Mouse (Mus musculus): ENCODE results near the gene Ydjc. TPM values are rescaled to one million over a fixed set of nuclear protein-coding genes. Genes with fewer than 3 reads are reported as not detected.

Gene Ydjc
- polyA plus RNA-seq, 2 experiments = 11.8 to 14.1 TPM

DNA sequence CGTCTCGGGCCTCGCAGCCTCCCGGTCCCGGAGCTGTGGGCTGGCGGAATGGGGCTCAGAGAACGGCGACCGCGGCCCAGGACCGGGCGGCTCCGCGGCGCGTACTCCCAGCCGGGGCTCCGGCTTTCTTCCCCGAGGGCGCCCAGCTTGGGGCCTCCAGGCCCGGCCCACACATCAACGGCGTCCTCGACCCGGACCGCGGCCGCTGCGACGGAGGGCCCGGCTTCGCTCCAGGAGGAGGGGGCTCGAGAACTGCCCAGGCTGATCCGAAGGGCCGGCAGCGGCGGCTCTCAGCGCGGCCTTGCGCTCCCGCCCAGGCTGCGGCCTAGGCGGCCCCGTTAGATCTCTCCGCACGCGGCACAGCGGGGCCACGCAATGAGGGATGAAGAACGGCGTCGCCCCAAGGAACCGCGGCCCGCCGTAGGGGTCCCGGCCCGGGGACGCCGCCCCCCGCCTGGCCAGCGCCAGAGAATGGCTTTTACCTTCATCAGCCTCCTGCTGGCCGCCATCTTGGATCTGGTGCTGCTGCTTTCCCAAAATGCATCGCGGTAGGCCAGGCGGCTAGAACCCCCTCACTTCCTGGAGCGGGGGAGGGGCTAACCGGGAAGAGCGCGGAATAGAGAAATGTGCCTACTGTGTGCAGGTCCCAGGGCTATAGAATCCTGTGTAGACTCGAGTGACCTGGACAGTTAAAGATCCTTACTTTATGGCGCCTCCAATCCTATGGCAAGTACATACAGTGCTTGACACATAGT is 56.7 kb downstream of the Ydjc start:
- WGBS = under 1% methylated on average over 47 of the region's 72 CpGs
- peak overlapping the region; percentile 82 for H3K27ac ChIP-seq (replicated peaks; ENCODE audit: low read depth, low read length)
- ATAC-seq (ENCODE audit: low FRiP score, low read depth) (peak; percentile 90), DNase-seq (ENCODE audit: low spot score) (peak; percentile 86)
- peak overlapping the region; percentile 100 for H3K9ac ChIP-seq (ENCODE audit: low read depth, low read length, severe bottlenecking)
- TF ChIP-seq POLR2A (IDR thresholded peaks at IDR 0.05; ENCODE audit: borderline replicate concordance, extremely low read depth, insufficient read depth, insufficient read length) = peak; percentile 48; the same call in 1 of the 2 replicates
- peaks cover 9% of the 10 kb centered on the region; the same call in 1 of the 2 replicates for H3K36me3 ChIP-seq (ENCODE audit: control insufficient read depth, insufficient read depth, low read length)
- no peaks in the 10 kb centered on the region for H3K27me3 ChIP-seq (ENCODE audit: control insufficient read depth, insufficient read depth, low read length)
- no peaks in the 10 kb centered on the region for H3K9me3 ChIP-seq (ENCODE audit: control insufficient read depth, low read length)
- peak overlapping the region; percentile 100 for H3K4me3 ChIP-seq (replicated peaks; ENCODE audit: low read length)
- H3K4me1 ChIP-seq (ENCODE audit: control insufficient read depth, insufficient read depth, low read length) = peaks cover 10% of the 10 kb centered on the region; the same call in 1 of the 2 replicates
- H3K4me2 ChIP-seq (replicated peaks; ENCODE audit: low read depth, low read length, severe bottlenecking) = peak overlapping the region; percentile 58

DNA sequence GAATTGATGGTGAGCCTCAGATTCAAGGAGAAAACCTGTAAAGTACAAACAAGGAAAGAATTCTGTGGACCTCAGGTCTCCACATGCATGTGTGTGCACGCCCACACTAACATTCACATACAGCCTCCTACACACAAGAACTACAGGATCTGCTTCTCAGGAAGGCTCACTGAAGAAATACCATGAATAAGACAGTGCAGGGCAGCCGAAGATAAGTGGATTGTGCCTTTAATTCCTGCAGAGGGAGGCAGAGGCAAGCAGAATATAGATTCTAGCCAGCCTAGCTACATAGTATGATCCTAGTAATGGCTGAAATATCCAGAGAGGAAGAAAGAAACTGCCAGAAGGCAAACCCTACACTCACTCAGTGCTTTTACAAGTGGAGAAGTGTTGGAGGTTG is 57.6 kb downstream of the Ydjc start:
- 0 out of 2 replicates have a peak overlapping the region, but pooled peaks have one; percentile 100 for H3K4me3 ChIP-seq (replicated peaks; ENCODE audit: low read length)
- H3K9me3 ChIP-seq (ENCODE audit: control insufficient read depth, low read length) = no peaks in the 10 kb centered on the region
- peaks cover 8% of the 10 kb centered on the region; the same call in 1 of the 2 replicates for H3K4me1 ChIP-seq (ENCODE audit: control insufficient read depth, insufficient read depth, low read length)
- ATAC-seq (ENCODE audit: low FRiP score, low read depth) (no peak), DNase-seq (ENCODE audit: low spot score) (peak; percentile 49)
- H3K27ac ChIP-seq (replicated peaks; ENCODE audit: low read depth, low read length) = no peak overlapping the region
- no peaks in the 10 kb centered on the region for H3K27me3 ChIP-seq (ENCODE audit: control insufficient read depth, insufficient read depth, low read length)
- WGBS = 58% methylated on average over 2 of the region's 2 CpGs
- peak overlapping the region; percentile 58; the same call in 1 of the 2 replicates for H3K4me2 ChIP-seq (replicated peaks; ENCODE audit: low read depth, low read length, severe bottlenecking)
- no peak overlapping the region for H3K9ac ChIP-seq (ENCODE audit: low read depth, low read length, severe bottlenecking)
- TF ChIP-seq POLR2A (IDR thresholded peaks at IDR 0.05; ENCODE audit: borderline replicate concordance, extremely low read depth, insufficient read depth, insufficient read length) = no peak
- peaks cover 5% of the 10 kb centered on the region; the same call in 1 of the 2 replicates for H3K36me3 ChIP-seq (ENCODE audit: control insufficient read depth, insufficient read depth, low read length)

DNA sequence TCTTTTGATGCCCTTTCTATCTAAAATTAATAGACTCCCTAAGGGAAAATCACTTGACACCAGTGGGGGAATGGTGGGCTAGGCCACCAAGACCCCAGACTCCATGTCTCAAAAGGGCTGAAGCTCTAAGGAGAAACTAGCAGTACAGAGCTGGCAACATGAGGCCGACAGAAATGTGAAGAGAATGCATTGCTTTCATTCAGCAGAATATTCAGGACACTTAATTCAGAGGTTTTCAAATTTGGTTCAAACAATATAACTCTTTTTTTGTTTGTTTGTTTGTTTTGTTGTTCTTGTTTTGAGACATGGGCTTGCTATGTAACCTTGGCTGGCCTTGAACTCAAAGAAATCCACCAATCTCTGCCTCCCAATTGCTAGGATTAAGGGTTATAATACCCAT is 58.1 kb downstream of the Ydjc start, which contains the start of gene Ube2l3:
Gene Ube2l3, minus strand, starts transcription at position 101 of the 400 bp plus-strand sequence.
- no peak for DNase-seq (ENCODE audit: low spot score)
- TF ChIP-seq POLR2A (IDR thresholded peaks at IDR 0.05; ENCODE audit: borderline replicate concordance, extremely low read depth, insufficient read depth, insufficient read length) = no peak
- peak within 1 kb of the TSS; percentile 82; the same call in 1 of the 2 replicates for H3K27ac ChIP-seq (replicated peaks; ENCODE audit: low read depth, low read length)
- peak within 1 kb of the TSS; percentile 100 for H3K4me3 ChIP-seq (replicated peaks; ENCODE audit: low read length)
- 88% methylated on average over 1 of the region's 1 CpGs for WGBS
- no peaks in the 10 kb centered on the region for H3K27me3 ChIP-seq (ENCODE audit: control insufficient read depth, insufficient read depth, low read length)
- H3K4me1 ChIP-seq (ENCODE audit: control insufficient read depth, insufficient read depth, low read length) = 0 out of 2 replicates have a peak, but pooled peaks cover 7% of the 10 kb centered on the region
- peak within 1 kb of the TSS; percentile 58; the same call in 1 of the 2 replicates for H3K4me2 ChIP-seq (replicated peaks; ENCODE audit: low read depth, low read length, severe bottlenecking)
- H3K9me3 ChIP-seq (ENCODE audit: control insufficient read depth, low read length) = no peaks in the 10 kb centered on the region
- ATAC-seq (ENCODE audit: low FRiP score, low read depth) = no peak
- peaks cover 5% of the 10 kb centered on the region; the same call in 1 of the 2 replicates for H3K36me3 ChIP-seq (ENCODE audit: control insufficient read depth, insufficient read depth, low read length)
- no peak within 1 kb of the TSS for H3K9ac ChIP-seq (ENCODE audit: low read depth, low read length, severe bottlenecking)

DNA sequence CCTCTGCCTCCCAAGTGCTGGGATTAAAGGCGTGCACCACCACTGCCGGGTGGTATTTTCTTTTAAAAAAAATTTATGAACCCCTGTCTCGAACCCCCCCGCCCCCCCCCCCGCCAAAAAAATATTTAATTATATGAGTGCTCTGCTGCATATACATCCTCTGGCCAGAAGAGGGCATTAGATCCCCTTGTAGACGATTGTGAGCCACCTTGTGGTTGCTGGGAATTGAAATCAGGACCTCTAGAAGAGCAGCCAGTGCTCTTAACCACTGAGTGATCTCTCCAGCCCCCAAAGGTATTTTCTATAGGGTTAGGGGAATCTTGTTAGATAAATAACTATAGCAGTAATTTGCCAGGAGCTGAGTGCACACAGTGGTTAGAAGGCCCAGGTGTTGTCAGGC is 60.6 kb downstream of the Ydjc start:
- ATAC-seq (ENCODE audit: low FRiP score, low read depth) (no peak), DNase-seq (ENCODE audit: low spot score) (peak; percentile 14)
- H3K9ac ChIP-seq (ENCODE audit: low read depth, low read length, severe bottlenecking) = no peak overlapping the region
- H3K36me3 ChIP-seq (ENCODE audit: control insufficient read depth, insufficient read depth, low read length) = no peaks in the 10 kb centered on the region
- no peak for TF ChIP-seq POLR2A (IDR thresholded peaks at IDR 0.05; ENCODE audit: borderline replicate concordance, extremely low read depth, insufficient read depth, insufficient read length)
- peaks cover 8% of the 10 kb centered on the region for H3K4me1 ChIP-seq (ENCODE audit: control insufficient read depth, insufficient read depth, low read length)
- no peaks in the 10 kb centered on the region for H3K9me3 ChIP-seq (ENCODE audit: control insufficient read depth, low read length)
- H3K27me3 ChIP-seq (ENCODE audit: control insufficient read depth, insufficient read depth, low read length) = peaks cover 3% of the 10 kb centered on the region; the same call in 1 of the 2 replicates
- 2% methylated on average over 6 of the region's 6 CpGs for WGBS
- H3K4me2 ChIP-seq (replicated peaks; ENCODE audit: low read depth, low read length, severe bottlenecking) = no peak overlapping the region
- H3K4me3 ChIP-seq (replicated peaks; ENCODE audit: low read length) = no peak overlapping the region
- H3K27ac ChIP-seq (replicated peaks; ENCODE audit: low read depth, low read length) = no peak overlapping the region

DNA sequence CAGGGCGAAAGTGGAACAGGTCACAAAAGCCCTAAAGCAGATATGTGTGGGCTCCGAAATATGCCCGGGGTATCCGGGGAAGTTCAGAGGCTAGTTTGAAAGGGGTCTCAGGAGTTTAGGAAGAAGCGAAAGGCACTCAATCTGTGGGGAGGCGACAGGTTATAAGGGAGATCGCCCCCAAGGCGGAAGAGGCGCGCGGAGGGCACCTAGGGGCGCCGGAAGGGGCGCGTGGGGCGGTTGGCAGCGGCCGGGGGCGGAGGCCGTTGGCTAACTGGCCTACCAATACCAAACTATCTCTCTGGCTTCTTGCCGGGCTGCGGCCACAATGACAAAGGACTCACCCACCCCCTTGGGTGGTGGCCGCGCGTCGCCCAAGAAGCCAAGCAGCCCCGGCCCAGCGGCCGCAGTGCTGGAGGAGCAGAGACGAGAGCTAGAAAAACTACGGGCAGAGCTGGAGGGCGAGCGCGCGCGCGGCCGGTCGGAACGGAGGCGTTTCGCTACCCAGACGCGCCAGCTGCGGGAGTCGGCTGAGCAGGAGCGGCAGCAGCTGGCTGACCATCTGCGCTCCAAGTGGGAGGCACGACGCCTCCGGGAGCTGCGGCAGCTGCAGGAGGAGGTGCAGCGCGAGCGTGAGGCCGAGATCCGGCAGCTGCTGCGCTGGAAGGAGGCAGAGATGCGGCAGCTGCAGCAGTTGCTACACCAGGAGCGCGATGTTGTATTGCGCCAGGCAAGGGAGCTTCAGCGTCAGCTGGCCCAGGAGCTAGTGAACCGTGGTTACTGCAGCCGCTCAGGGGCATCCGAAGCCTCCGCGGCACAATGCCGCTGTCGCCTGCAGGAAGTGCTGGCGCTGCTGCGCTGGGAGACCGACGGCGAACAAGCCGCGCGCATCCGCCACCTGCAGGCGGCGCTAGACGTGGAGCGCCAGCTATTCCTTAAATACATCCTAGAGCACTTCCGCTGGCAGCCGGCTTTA is 64.3 kb downstream of the Ydjc start, which contains the start of gene Rimbp3:
Gene Rimbp3, plus strand, starts transcription at position 215 of the 973 bp plus-strand sequence.
- ATAC-seq (ENCODE audit: low FRiP score, low read depth) (peak; percentile 78), DNase-seq (ENCODE audit: low spot score) (peak; percentile 88)
- Histone ChIP-seq H3K4me3 (replicated peaks; ENCODE audit: low read length) (peak within 1 kb of the TSS; percentile 62), H3K4me2 (replicated peaks; ENCODE audit: low read depth, low read length, severe bottlenecking) (peak within 1 kb of the TSS; percentile 98), H3K36me3 (ENCODE audit: control insufficient read depth, insufficient read depth, low read length) (no peaks in the 10 kb centered on the region), H3K9ac (ENCODE audit: low read depth, low read length, severe bottlenecking) (peak within 1 kb of the TSS; percentile 60), H3K27ac (replicated peaks; ENCODE audit: low read depth, low read length) (no peak within 1 kb of the TSS), H3K9me3 (ENCODE audit: control insufficient read depth, low read length) (no peaks in the 10 kb centered on the region), H3K4me1 (ENCODE audit: control insufficient read depth, insufficient read depth, low read length) (peaks cover 10% of the 10 kb centered on the region), H3K27me3 (ENCODE audit: control insufficient read depth, insufficient read depth, low read length) (peaks cover 15% of the 10 kb centered on the region)
- WGBS = under 1% methylated on average over 77 of the region's 85 CpGs
- peak; percentile 50; the same call in 1 of the 2 replicates for TF ChIP-seq POLR2A (IDR thresholded peaks at IDR 0.05; ENCODE audit: borderline replicate concordance, extremely low read depth, insufficient read depth, insufficient read length)
